Mouse (Mus musculus): ENCODE measurements at regions not wholly inside any gene's neighbourhood (a gene's known extent, or its start where the extent isn't known, plus 50 kb on each side); places are given as distances from the start of the nearest gene placed in this dataset.

GRCm38 (mm10) chr16:27138384-27138783 lies 146.9 kb upstream of the Gmnc start:
- in situ Hi-C loops (cut with MboI, MseI) = loop anchor here (25.0 kb wide), 1 partner anchor 1176 kb away; no protein-coding TSS in a partner anchor

DNA sequence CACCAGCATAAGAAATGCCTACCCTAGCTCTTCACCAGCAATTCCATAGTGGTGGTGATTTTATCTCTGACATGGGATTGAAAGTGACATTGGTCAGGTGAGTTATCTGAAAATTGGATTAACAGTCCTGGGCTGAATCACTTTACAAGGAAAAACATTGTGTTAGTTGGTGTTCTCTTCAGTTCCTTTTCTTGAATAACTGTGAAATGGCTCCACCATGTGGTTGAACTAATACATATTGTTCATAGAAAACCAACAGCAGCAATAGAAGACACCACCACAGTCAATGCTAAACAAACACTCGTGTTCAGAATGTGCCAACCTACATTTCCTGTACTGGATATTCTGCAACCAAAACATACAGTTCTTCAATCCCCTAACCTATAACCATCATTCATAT lies 147.5 kb upstream of the Gmnc start:
- in situ Hi-C loops (cut with MboI, MseI) = loop anchor here (25.0 kb wide), 1 partner anchor 1177 kb away; no protein-coding TSS in a partner anchor

GRCm38 (mm10) chr16:27140037-27140436 lies 148.6 kb upstream of the Gmnc start:
- in situ Hi-C loops (cut with MboI, MseI) = loop anchor here (10.0 to 25.0 kb wide), 2 partner anchors 905 to 1178 kb away; no protein-coding TSS in a partner anchor

DNA sequence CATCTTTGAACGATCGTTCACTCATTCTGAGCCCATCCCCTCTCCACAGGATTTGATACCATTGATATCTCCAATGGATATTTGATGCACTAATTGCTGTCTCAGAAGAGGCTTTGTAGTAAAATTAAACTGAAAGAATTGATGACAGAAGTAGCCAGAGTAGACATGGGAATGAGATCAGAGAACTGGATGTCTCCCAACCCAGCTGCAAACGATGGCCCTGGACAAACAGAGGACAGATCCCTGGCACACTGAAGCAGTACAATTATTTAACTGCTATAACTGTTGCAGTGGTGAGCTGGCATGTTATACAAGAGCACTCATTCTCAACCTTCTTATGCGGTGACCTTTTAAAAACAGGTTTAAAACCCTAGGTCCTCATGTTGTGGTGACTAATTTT lies 151.5 kb upstream of the Ostn start:
- in situ Hi-C loops (cut with MboI, MseI) = loop anchor here (25.0 kb wide), 1 partner anchor 306 kb away; no protein-coding TSS in a partner anchor

DNA sequence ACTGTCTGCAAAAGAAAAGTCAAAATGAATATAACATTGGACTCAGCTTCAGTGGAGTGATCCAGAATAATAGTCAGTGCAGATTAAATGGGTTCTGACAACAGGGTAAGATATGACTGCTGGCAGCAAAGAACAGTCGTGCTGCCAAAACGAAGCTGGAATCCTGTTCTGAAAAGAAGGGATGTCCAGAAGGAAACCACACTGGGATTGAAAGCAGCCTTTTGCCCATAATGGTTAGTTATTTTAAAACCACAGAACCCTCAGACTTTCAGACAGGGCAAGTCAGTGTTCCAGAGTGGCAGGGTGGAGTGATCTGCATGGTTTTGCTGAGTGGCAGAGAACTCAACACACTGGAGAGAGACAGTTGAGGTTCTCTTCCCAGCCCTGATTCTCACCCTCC lies 111.6 kb upstream of the Ostn start:
- in situ Hi-C loops (cut with MboI, MseI) = no loop called here

Data from regulatory T cell (primary cell).